Mouse (Mus musculus): ENCODE data around the gene Ppan. TPM values are rescaled to one million over a fixed set of nuclear protein-coding genes. Genes with fewer than 3 reads are reported as not detected.
A peak's percentile ranks its signal among the peaks of the same experiment; 100 is the strongest.

Gene Ppan
- polyA plus RNA-seq, 1 experiment from 2014 or later: 66.9 TPM

GRCm38 (mm10) chr9:20887191-20887590 is 784 bp upstream of the Ppan start:
- Histone ChIP-seq H3K4me3 (replicated peaks) (no peak overlapping the region), H3K4me1 (peaks cover 10% of the 10 kb centered on the region), H3K36me3 (replicated peaks) (peaks cover 30% of the 10 kb centered on the region), H3K9ac (no peak overlapping the region), H3K4me2 (peak overlapping the region; percentile 91), H3K9me3 (peaks cover 2% of the 10 kb centered on the region; the same call in 1 of the 2 replicates), H3K27me3 (no peaks in the 10 kb centered on the region), H3K27ac (no peak overlapping the region)
- 0 out of 2 replicates have a peak, but pooled peaks have one; percentile 8 for ATAC-seq (ENCODE audit: low FRiP score)
- 89% methylated on average over 6 of the region's 6 CpGs for WGBS

- ATAC-seq (ENCODE audit: low FRiP score): peak; percentile 62
- Histone ChIP-seq H3K4me1 (peaks cover 10% of the 10 kb centered on the region), H3K4me2 (peak overlapping the region; percentile 91), H3K9me3 (peaks cover 2% of the 10 kb centered on the region; the same call in 1 of the 2 replicates), H3K9ac (peak overlapping the region; percentile 86), H3K27me3 (no peaks in the 10 kb centered on the region), H3K4me3 (replicated peaks) (peak overlapping the region; percentile 84), H3K27ac (peak overlapping the region; percentile 90; the same call in 1 of the 2 replicates), H3K36me3 (replicated peaks) (peaks cover 41% of the 10 kb centered on the region)
- under 1% methylated on average over 30 of the region's 30 CpGs for WGBS
Observed at GRCm38 (mm10) chr9:20888386-20888765, 401 bp downstream of the Ppan start.

- peaks cover 52% of the 10 kb centered on the region for H3K36me3 ChIP-seq (replicated peaks)
- no peak for ATAC-seq (ENCODE audit: low FRiP score)
- peak overlapping the region; percentile 4; the same call in 1 of the 2 replicates for H3K9ac ChIP-seq
- no peaks in the 10 kb centered on the region for H3K27me3 ChIP-seq
- peaks cover 10% of the 10 kb centered on the region for H3K4me1 ChIP-seq
- peak overlapping the region; percentile 91 for H3K4me2 ChIP-seq
- peaks cover 2% of the 10 kb centered on the region; the same call in 1 of the 2 replicates for H3K9me3 ChIP-seq
- H3K4me3 ChIP-seq (replicated peaks): peak overlapping the region; percentile 84
- no peak overlapping the region for H3K27ac ChIP-seq
- 85% methylated on average over 29 of the region's 29 CpGs for WGBS
Observed at GRCm38 (mm10) chr9:20889185-20890141, 1.5 kb downstream of the Ppan start.

- WGBS: 88% methylated on average over 5 of the region's 5 CpGs
- Histone ChIP-seq H3K4me3 (replicated peaks) (no peak overlapping the region), H3K4me1 (peaks cover 10% of the 10 kb centered on the region), H3K36me3 (replicated peaks) (peaks cover 62% of the 10 kb centered on the region), H3K27ac (no peak overlapping the region), H3K27me3 (no peaks in the 10 kb centered on the region), H3K4me2 (no peak overlapping the region), H3K9me3 (no peaks in the 10 kb centered on the region), H3K9ac (no peak overlapping the region)
- no peak for ATAC-seq (ENCODE audit: low FRiP score)
Observed at GRCm38 (mm10) chr9:20890411-20890810, 2.4 kb downstream of the Ppan start.

- Histone ChIP-seq H3K4me2 (no peak overlapping the region), H3K36me3 (replicated peaks) (peaks cover 73% of the 10 kb centered on the region), H3K4me3 (replicated peaks) (no peak overlapping the region), H3K27ac (no peak overlapping the region), H3K27me3 (no peaks in the 10 kb centered on the region), H3K9me3 (no peaks in the 10 kb centered on the region), H3K4me1 (peaks cover 10% of the 10 kb centered on the region), H3K9ac (no peak overlapping the region)
- ATAC-seq (ENCODE audit: low FRiP score): no peak
- WGBS: 83% methylated on average over 26 of the region's 26 CpGs
Observed at GRCm38 (mm10) chr9:20891339-20892103, 3.5 kb downstream of the Ppan start.

GRCm38 (mm10) chr9:20892104-20892653 is 4.2 kb downstream of the Ppan start:
- Histone ChIP-seq H3K4me3 (replicated peaks) (no peak overlapping the region), H3K9ac (no peak overlapping the region), H3K27ac (no peak overlapping the region), H3K9me3 (no peaks in the 10 kb centered on the region), H3K36me3 (replicated peaks) (peaks cover 79% of the 10 kb centered on the region), H3K4me1 (peaks cover 17% of the 10 kb centered on the region), H3K27me3 (no peaks in the 10 kb centered on the region), H3K4me2 (no peak overlapping the region)
- WGBS: 83% methylated on average over 5 of the region's 5 CpGs
- ATAC-seq (ENCODE audit: low FRiP score): no peak

- Histone ChIP-seq H3K9ac (no peak overlapping the region), H3K27me3 (no peaks in the 10 kb centered on the region), H3K4me1 (peaks cover 25% of the 10 kb centered on the region), H3K4me3 (replicated peaks) (no peak overlapping the region), H3K27ac (no peak overlapping the region), H3K36me3 (replicated peaks) (peaks cover 80% of the 10 kb centered on the region), H3K9me3 (no peaks in the 10 kb centered on the region), H3K4me2 (no peak overlapping the region)
- 72% methylated on average over 5 of the region's 5 CpGs for WGBS
- no peak for ATAC-seq (ENCODE audit: low FRiP score)
Observed at GRCm38 (mm10) chr9:20893069-20893468, 5.1 kb downstream of the Ppan start.

GRCm38 (mm10) chr9:20893590-20894343 is 5.8 kb downstream of the Ppan start:
- H3K4me1 ChIP-seq: peaks cover 22% of the 10 kb centered on the region
- no peak overlapping the region for H3K9ac ChIP-seq
- no peaks in the 10 kb centered on the region for H3K27me3 ChIP-seq
- no peaks in the 10 kb centered on the region for H3K9me3 ChIP-seq
- no peak overlapping the region for H3K4me3 ChIP-seq (replicated peaks)
- H3K27ac ChIP-seq: no peak overlapping the region
- 85% methylated on average over 13 of the region's 13 CpGs for WGBS
- H3K36me3 ChIP-seq (replicated peaks): peaks cover 80% of the 10 kb centered on the region
- no peak overlapping the region for H3K4me2 ChIP-seq
- no peak for ATAC-seq (ENCODE audit: low FRiP score)

GRCm38 (mm10) chr9:20894629-20895028 is 6.7 kb downstream of the Ppan start:
- no peak for ATAC-seq (ENCODE audit: low FRiP score)
- no peaks in the 10 kb centered on the region for H3K27me3 ChIP-seq
- H3K4me3 ChIP-seq (replicated peaks): no peak overlapping the region
- H3K9me3 ChIP-seq: no peaks in the 10 kb centered on the region
- WGBS: 92% methylated on average over 15 of the region's 15 CpGs
- no peak overlapping the region for H3K9ac ChIP-seq
- H3K27ac ChIP-seq: no peak overlapping the region
- H3K4me1 ChIP-seq: peaks cover 15% of the 10 kb centered on the region
- peaks cover 76% of the 10 kb centered on the region for H3K36me3 ChIP-seq (replicated peaks)
- no peak overlapping the region for H3K4me2 ChIP-seq

- Histone ChIP-seq H3K9ac (no peak overlapping the region), H3K4me1 (peaks cover 15% of the 10 kb centered on the region), H3K36me3 (replicated peaks) (peaks cover 68% of the 10 kb centered on the region), H3K4me2 (no peak overlapping the region), H3K27ac (no peak overlapping the region), H3K9me3 (no peaks in the 10 kb centered on the region), H3K4me3 (replicated peaks) (no peak overlapping the region), H3K27me3 (no peaks in the 10 kb centered on the region)
- no peak for ATAC-seq (ENCODE audit: low FRiP score)
- 94% methylated on average over 9 of the region's 9 CpGs for WGBS
Observed at GRCm38 (mm10) chr9:20895382-20895781, 7.4 kb downstream of the Ppan start.

- Histone ChIP-seq H3K4me1 (peaks cover 19% of the 10 kb centered on the region), H3K4me2 (peak overlapping the region; percentile 97), H3K9ac (peak overlapping the region; percentile 92), H3K27ac (0 out of 2 replicates have a peak overlapping the region, but pooled peaks have one; percentile 21), H3K4me3 (replicated peaks) (peak overlapping the region; percentile 81), H3K27me3 (no peaks in the 10 kb centered on the region), H3K36me3 (replicated peaks) (peaks cover 43% of the 10 kb centered on the region), H3K9me3 (no peaks in the 10 kb centered on the region)
- ATAC-seq (ENCODE audit: low FRiP score): peak; percentile 75
- WGBS: 7% methylated on average over 25 of the region's 39 CpGs
Observed at GRCm38 (mm10) chr9:20897736-20898510, 9.9 kb downstream of the Ppan start.

All from forebrain, embryonic 12.5 days (tissue).